Mouse (Mus musculus) heart, embryonic 10.5 days (tissue): ENCODE results near the gene Gm21887. TPM values are rescaled to one million over a fixed set of nuclear protein-coding genes. Genes with fewer than 3 reads are reported as not detected.
A peak's percentile ranks its signal among the peaks of the same experiment; 100 is the strongest.
"Not testable (repeated sequence)": the region's sequence is repeated elsewhere in the genome, so short reads cannot be mapped to it uniquely, and the experiment has no call there.

Experiments
- DNase-seq: peaks from one replicate; pipeline ENCODE4 v3.0.0-alpha.2; 2017; ENCODE audit warnings: low spot score
- H3K27ac ChIP-seq: fragments of 300-500 bp; sonication (generic); 2 replicates; pipeline ENCODE4 v1.5.1; 2016; ENCODE audit warnings: mild to moderate bottlenecking
- H3K27me3 ChIP-seq: fragments of 300-500 bp; sonication (generic); 2 replicates; pipeline ENCODE4 v1.6.1; 2016; ENCODE audit warnings: mild to moderate bottlenecking; ENCODE audit not compliant: poor library complexity, insufficient read depth, severe bottlenecking
- H3K36me3 ChIP-seq: fragments of 300-500 bp; sonication (generic); 2 replicates; pipeline ENCODE4 v1.6.1; 2016; ENCODE audit warnings: mild to moderate bottlenecking, moderate library complexity
- H3K4me1 ChIP-seq: fragments of 300-500 bp; sonication (generic); 2 replicates; pipeline ENCODE4 v1.6.1; 2016; ENCODE audit warnings: mild to moderate bottlenecking
- H3K4me3 ChIP-seq: fragments of 300-500 bp; sonication (generic); 2 replicates; pipeline ENCODE4 v1.5.1; 2016; ENCODE audit warnings: mild to moderate bottlenecking, moderate library complexity
- H3K9me3 ChIP-seq: fragments of 300-500 bp; sonication (generic); 2 replicates; pipeline ENCODE4 v1.6.1; 2016; ENCODE audit warnings: mild to moderate bottlenecking, moderate library complexity
- WGBS: fragments of 180-500 bp; shearing (Covaris S2); methylation state at CpG from one replicate; pipeline ENCODE4 v1.1.7; 2016; 5-methylcytosine and 5-hydroxymethylcytosine counted together
- polyA plus RNA-seq: library from polyadenylated mRNA; unstranded; fragments of >200 nt; fragmentation: Nextera tagmentation; extraction: Ambion mirVana; gene quantifications from 2 replicates; pipeline ENCODE4 v1.2.1, GENCODE M21; 2016

Gene Gm21887
- polyA plus RNA-seq, 1 experiment from 2014 or later, result 172 TPM

DNA sequence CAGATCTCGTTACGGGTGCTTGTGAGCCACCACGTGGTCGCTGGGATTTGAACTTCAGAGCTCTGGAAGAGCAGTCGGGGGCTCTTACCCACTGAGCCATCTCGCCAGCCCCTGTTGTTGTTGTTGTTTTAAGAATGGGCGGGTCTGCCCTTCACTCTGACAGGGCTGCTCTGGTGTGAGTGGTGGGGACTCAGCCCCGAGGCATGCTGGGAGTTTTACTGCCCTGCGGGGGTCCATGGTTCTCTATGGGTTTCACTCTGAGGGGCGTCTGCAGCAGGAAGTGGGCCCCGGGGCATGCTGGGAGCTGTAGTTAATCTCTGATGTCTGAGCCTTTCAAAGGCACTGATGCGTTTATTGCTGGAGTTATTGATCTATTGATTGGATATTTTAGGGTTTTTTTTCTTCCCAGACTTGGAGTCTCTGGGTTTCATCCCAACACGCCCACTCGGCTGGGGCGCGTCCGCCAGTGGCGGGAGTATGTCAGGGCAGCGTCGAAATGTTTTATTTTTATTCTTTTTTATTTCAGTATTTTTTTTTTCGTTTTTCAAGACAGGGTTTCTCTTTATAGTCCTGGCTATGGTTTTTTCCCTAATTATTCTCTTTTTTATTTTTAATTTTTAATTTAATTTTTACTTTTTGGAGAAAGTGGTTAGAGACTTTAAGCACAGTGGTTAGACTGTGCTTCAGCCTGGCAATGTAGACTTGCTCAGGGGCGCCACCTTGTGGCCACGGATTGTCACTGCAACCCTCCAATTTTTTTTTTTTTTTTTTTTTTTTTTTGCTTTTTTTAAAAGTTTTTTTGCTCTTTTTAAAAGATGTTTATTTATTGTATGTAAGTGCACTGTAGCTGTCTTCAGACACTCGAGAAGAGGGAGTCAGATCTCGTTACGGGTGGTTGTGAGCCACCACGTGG is 8.1 kb downstream of the Gm21887 start:
- 66% methylated on average over 27 of the region's 27 CpGs for WGBS
- H3K27ac ChIP-seq, H3K4me3 ChIP-seq, H3K27me3 ChIP-seq, H3K4me1 ChIP-seq: not testable (repeated sequence)
- DNase-seq, result peak; percentile 85
- Histone ChIP-seq H3K9me3 (peaks cover 42% of the 10 kb centered on the region), H3K36me3 (peaks cover 41% of the 10 kb centered on the region)

DNA sequence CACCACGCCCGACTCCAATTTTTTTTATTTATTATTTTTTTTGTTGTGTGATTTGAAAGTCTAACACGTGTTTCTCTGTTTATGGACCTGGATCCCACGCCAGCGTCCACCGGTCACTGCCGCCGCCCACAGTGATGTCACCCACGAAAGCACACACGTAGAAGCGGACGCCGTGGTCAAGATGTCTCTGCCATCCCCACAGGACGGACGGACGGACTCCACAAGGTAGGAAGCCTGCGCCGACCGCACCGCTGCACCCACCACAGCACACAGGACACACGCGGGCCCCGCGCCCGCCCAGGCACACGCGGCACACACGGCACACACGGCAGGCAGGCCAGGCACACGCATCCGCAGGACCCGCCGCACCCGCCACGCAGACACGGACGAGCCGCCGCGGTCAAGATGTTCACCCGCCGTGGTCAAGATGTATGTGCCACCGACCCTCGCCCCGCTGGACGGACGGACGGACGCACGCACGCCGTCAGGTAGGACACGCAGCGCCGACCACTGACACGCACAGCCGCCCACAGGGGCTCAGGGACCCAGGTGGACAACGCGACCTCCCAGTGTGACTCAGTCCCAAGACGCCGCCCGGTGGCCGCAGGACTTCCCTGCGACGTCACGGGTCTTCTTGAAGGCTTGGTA is 9.2 kb downstream of the Gm21887 start:
- Histone ChIP-seq H3K9me3 (peaks cover 42% of the 10 kb centered on the region), H3K36me3 (peaks cover 41% of the 10 kb centered on the region)
- H3K27ac ChIP-seq, H3K4me3 ChIP-seq, H3K27me3 ChIP-seq, H3K4me1 ChIP-seq: not testable (repeated sequence)
- WGBS, result 85% methylated on average over 66 of the region's 66 CpGs
- peak; percentile 91 for DNase-seq

DNA sequence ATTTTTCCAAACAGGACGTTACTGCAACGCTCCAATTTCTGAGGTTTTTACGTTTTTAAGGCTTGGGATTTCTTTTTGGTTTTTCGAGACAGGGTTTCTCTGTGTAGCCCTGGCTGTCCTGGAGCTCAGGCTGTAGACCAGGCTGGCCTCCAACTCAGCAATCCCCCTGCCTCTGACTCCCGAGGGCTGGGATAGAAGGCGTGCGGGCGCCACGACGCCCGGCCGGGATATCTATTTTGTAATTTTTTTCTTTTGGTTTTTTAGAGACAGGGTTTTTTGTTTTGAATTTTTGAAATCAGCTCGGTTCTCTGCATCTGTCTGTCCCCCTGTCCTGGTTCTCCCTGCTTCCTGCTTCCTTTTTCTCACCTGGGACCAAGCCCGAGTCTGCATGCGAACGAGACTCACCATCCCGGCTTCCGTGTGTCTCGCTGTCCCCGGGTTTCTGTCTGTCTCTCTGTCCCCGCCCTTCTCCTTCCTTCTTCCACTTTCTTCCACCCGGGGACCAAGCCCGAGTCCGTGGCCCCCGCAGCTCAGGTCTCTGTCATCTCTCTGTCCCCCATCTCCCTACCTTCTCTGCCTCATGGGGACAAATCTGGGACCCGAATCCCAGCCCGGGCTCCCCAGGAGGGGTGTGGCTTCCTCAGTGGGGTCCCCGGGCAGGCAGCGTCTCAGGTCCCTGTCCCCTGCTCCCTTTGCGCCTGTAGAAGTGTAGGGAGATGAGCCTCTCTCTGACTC is 9.9 kb downstream of the Gm21887 start:
- peaks cover 40% of the 10 kb centered on the region for H3K9me3 ChIP-seq
- WGBS, result 84% methylated on average over 30 of the region's 30 CpGs
- not testable (repeated sequence) for H3K27ac ChIP-seq, H3K27me3 ChIP-seq, H3K4me1 ChIP-seq, H3K4me3 ChIP-seq
- peak; percentile 91 for DNase-seq
- peaks cover 39% of the 10 kb centered on the region for H3K36me3 ChIP-seq

DNA sequence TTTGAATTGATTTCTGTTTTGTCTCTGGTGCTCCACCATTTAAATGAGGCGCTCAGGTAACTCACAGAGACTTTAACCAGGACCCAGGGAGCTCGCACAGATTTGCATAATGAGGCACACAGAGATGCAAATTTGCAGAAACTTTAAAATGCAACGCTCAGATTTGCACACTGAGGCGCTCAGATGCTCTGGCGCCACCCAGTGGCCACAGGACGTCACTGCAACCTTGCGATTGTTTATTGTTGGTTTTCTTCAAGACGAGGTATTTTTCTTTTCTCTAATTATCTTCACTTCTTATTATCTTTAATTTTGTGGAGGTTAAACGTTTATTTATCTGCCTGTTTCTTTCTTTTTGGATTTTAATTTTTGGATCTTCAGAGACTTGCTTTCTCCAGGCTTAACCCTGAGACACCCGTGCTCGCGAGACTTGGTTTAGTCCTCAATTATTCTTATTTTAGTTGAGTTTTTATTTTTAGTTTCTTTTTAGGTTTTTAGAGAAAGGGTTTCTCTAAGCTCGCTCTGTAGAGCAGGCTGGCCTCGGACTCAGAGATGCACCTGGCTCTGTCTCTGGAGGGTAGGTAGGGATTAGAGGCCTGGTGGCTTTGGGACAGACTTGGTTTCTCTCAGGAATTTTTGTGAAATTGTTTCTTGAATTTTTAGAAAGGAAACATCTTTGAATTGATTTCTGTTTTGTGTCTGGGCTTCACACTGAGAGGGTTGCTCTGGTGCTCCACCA is 10.7 kb downstream of the Gm21887 start:
- not testable (repeated sequence) for H3K4me3 ChIP-seq, H3K4me1 ChIP-seq, H3K27me3 ChIP-seq, H3K27ac ChIP-seq
- WGBS, result 59% methylated on average over 14 of the region's 14 CpGs
- peaks cover 39% of the 10 kb centered on the region for H3K36me3 ChIP-seq
- DNase-seq, result peak; percentile 60
- H3K9me3 ChIP-seq, result peaks cover 40% of the 10 kb centered on the region

DNA sequence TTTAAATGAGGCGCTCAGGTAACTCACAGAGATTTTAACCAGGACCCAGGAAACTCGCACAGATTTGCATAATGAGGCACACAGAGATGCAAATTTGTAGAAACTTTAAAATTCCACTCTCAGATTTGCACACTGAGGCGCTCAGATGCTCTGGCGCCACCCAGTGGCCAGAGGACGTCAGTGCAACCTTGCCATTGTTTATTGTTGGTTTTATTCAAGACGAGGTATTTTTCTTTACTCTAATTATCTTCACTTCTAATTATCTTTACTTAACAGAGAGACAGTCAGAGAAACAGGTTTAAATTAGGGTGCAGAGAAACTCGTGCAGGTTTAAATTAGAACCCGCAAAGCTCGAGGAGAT is 11.2 kb downstream of the Gm21887 start:
- 54% methylated on average over 9 of the region's 9 CpGs for WGBS
- H3K9me3 ChIP-seq, result peaks cover 40% of the 10 kb centered on the region

DNA sequence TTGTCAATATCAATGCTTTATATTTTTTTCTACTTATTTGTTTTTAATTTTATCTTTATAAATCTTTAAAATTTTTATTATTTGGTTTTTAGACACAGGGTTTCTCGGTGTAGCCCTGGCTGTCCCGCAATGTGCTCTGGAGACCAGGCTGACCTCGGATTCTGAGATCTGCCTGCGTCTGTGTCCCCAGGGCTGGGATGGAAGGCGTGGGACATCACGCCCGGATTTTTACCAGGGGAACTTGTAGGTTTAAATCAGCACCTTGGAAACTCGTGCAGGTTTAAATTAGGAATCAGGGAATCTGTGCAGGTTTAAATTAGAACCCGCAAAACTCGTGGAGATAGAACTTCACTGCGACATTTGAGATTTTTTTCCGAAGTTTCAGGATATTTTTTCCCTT is 11.7 kb downstream of the Gm21887 start:
- not testable (repeated sequence) for H3K4me1 ChIP-seq, H3K27me3 ChIP-seq, H3K27ac ChIP-seq, H3K4me3 ChIP-seq
- 76% methylated on average over 12 of the region's 12 CpGs for WGBS
- peaks cover 39% of the 10 kb centered on the region for H3K9me3 ChIP-seq
- DNase-seq, result peak; percentile 77
- H3K36me3 ChIP-seq, result peaks cover 38% of the 10 kb centered on the region

More for the DNA sequence above, 11.2 kb downstream of the Gm21887 start:
- not testable (repeated sequence) for H3K27ac ChIP-seq, H3K4me3 ChIP-seq, H3K27me3 ChIP-seq, H3K4me1 ChIP-seq
- peak; percentile 88 for DNase-seq
- peaks cover 39% of the 10 kb centered on the region for H3K36me3 ChIP-seq

DNA sequence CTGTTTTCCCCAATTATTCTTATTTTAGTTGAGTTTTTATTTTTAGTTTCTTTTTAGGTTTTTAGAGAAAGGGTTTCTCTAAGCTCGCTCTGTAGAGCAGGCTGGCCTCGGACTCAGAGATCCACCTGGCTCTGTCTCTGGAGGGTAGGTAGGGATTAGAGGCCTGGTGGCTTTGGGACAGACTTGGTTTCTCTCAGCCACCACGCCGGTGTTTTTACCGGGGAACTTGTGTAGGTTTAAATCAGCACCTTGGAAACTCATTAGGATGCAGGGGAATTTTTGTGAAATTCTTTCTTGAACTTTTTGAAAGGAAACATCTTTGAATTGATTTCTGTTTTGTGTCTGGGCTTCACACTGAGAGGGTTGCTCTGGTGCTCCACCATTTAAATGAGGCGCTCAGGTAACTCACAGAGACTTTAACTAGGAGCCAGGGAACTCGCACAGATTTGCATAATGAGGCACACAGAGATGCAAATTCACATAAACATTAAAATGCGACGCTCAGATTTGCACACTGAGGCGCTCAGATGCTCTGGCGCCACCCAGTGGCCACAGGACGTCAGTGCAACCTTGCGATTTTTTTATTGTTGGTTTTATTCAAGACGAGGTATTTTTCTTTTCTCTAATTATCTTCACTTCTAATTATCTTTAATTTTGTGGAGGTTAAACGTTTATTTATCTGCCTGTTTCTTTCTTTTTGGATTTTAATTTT is 12.4 kb downstream of the Gm21887 start:
- WGBS, result 54% methylated on average over 15 of the region's 15 CpGs
- peak; percentile 89 for DNase-seq
- H3K4me3 ChIP-seq, H3K4me1 ChIP-seq, H3K27ac ChIP-seq, H3K27me3 ChIP-seq: not testable (repeated sequence)
- peaks cover 34% of the 10 kb centered on the region for H3K36me3 ChIP-seq
- peaks cover 36% of the 10 kb centered on the region for H3K9me3 ChIP-seq

Other genes with a start within 250 kb of the Gm21887 start
- 0.39 TPM in 1 of 2 replicates, not detected in the other for gene 4933400A11Rik, start 230.0 kb upstream of the Gm21887 start, polyA plus RNA-seq